Mouse (Mus musculus): ENCODE results near the gene Cd300a. TPM values are rescaled to one million over a fixed set of nuclear protein-coding genes. Genes with fewer than 3 reads are reported as not detected.

The Cd300a gene
- polyA plus RNA-seq, 1 experiment from 2014 or later, result 1.3 TPM

DNA sequence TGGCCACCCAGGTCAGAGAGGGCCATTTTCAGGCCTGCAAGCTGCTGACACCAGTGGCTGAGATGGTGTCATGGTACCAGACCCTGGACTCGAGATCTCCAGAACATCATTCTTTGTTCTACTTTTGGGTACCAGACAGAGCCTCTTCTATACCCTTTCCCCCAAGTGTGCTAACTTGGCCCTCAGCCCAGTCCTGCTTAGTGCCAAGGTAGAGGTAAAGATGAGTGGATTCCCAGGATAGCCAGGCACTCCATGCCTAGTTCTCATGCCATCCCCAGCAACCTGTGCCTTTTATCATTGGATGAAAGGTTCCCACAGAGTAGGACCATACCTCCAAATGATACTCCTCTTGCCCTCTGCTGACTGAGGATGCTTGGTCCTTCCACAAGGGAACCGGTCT lies 18.3 kb upstream of the Cd300a start:
- Histone ChIP-seq H3K36me3 (replicated peaks) (peaks cover 39% of the 10 kb centered on the region), H3K9me3 (no peaks in the 10 kb centered on the region)
- 89% methylated on average over 2 of the region's 2 CpGs for WGBS

DNA sequence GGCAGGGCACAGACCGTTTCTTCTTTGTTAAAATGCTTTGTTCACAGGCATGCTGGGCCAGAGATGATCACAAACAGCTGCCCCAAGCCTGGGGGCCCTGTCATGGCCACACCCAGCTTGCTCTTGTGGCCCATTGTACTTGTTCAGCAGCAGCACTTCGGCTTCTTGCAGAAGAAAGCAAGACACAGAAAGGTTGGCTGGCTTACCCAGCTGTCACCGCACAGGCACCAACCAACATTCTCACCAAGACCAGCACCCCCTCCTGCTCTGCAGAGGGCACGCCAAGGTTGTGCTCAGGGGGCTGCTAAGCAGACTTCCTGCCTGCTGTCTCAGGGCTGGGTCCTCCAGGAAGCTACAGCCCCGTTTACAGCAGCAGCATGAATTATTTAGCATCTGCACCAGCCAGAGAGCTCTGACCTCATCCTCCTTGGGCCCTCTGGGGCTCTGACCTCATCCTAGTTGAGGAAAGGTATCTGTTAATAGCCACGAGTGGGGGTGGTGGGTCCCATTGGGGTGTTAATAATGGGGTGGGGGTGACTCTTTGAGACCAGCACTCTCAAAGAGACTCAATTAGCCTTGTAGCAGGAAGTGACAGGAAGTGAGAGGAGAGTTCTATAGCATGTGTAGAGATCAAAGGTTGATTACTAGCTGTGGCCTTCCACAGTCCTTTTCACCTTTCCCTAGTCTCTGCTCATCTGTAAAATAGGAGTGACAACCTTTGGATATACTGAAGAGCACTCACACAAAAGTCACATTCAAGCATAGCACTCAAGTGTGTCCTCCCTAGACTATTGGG lies 16.6 kb upstream of the Cd300a start:
- DNase-seq (ENCODE audit: extremely low spot score, low spot score), result no peak
- H3K9me3 ChIP-seq, result no peaks in the 10 kb centered on the region

More for the DNA sequence above, 18.3 kb upstream of the Cd300a start:
- DNase-seq (ENCODE audit: extremely low spot score, low spot score), result no peak
- peaks cover 60% of the 10 kb centered on the region for H3K4me1 ChIP-seq
- no peak overlapping the region for H3K27ac ChIP-seq
- no peaks in the 10 kb centered on the region; the same call in 1 of the 2 replicates for H3K27me3 ChIP-seq (ENCODE audit: poor library complexity, severe bottlenecking)
- H3K4me3 ChIP-seq, result no peak overlapping the region

DNA sequence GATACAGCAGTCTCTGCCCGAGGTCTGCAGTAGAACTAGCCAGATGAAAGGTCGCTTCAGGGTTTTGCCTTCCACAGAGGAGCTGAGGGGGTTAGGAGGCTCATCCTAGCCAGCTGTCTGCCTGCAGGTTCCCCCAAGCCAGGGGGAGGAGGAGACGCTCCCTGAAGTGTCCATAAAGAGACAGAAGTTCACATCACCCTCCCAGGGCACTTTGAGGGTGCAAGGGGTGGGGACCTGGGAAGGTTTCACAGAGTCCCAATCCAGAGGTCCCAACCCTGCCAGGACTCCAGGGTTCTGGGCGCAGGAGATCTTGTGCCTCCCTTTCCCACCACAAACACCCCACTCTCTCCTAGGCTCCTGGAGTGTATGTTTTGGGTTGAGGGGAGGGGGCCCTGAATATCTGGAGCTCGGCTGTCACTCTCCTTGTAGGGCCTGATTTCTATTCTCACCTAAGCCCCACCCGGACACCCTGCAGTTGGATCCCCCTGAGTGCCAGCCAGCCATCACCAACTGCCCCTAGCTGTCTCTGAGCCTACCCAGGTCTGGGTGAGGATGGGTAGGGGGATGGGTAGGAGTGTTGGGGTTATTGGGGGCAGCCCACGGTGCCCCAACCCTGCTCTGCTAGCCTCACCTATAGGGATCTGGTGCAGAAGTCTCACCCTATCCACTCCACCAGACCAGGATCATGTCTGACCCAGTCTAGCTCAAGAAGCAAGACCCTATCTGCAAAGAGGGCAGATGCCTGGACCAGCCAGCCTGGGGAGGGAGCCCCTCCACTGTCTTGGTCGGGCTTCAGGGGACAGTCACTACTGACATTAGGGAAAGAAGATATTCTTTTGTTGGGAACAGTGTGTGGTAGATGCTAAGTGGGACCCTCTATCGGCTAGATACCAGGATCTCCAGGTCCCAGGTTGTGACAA lies 15.4 kb upstream of the Cd300a start:
- no peak overlapping the region for H3K4me3 ChIP-seq
- peaks cover 19% of the 10 kb centered on the region for H3K36me3 ChIP-seq (replicated peaks)
- H3K27ac ChIP-seq, result peak overlapping the region; percentile 21
- H3K27me3 ChIP-seq (ENCODE audit: poor library complexity, severe bottlenecking), result no peaks in the 10 kb centered on the region; the same call in 1 of the 2 replicates
- no peaks in the 10 kb centered on the region for H3K9me3 ChIP-seq
- WGBS, result 59% methylated on average over 9 of the region's 9 CpGs
- peaks cover 56% of the 10 kb centered on the region for H3K4me1 ChIP-seq
- no peak for DNase-seq (ENCODE audit: extremely low spot score, low spot score)

More for the DNA sequence above, 16.6 kb upstream of the Cd300a start:
- peaks cover 24% of the 10 kb centered on the region for H3K36me3 ChIP-seq (replicated peaks)
- no peaks in the 10 kb centered on the region; the same call in 1 of the 2 replicates for H3K27me3 ChIP-seq (ENCODE audit: poor library complexity, severe bottlenecking)
- WGBS, result 41% methylated on average over 6 of the region's 6 CpGs
- H3K4me3 ChIP-seq, result no peak overlapping the region; the same call in 1 of the 2 replicates
- H3K4me1 ChIP-seq, result peaks cover 56% of the 10 kb centered on the region
- peak overlapping the region; percentile 81 for H3K27ac ChIP-seq

DNA sequence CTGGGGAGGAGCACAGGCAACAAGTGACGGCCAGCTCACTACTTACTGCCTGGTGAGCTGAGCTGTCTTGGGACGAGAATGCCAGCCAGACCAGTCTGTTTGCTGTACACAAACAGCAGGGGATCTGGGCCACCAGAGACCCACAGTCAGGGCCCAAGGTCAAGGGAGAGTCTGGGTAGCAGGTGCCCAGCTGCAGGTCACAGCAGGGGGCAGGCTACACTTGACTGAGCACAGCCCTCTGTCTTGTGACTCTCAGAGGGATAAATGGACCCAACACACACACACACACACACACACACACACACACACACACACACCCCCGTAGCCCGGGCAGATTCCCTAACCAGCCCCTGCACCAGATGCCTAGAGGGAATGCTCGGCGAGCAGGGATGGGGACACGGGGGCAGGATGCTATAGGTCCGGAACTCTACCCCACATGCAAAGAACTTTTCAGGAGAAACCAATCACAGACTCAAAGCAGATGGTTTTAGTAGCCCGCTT lies 14.5 kb upstream of the Cd300a start:
- Histone ChIP-seq H3K4me1 (peaks cover 56% of the 10 kb centered on the region), H3K27ac (peak overlapping the region; percentile 21; the same call in 1 of the 2 replicates), H3K36me3 (replicated peaks) (peaks cover 15% of the 10 kb centered on the region), H3K4me3 (no peak overlapping the region), H3K27me3 (ENCODE audit: poor library complexity, severe bottlenecking) (no peaks in the 10 kb centered on the region; the same call in 1 of the 2 replicates), H3K9me3 (no peaks in the 10 kb centered on the region)
- WGBS, result 16% methylated on average over 9 of the region's 9 CpGs
- peak; percentile 30 for DNase-seq (ENCODE audit: extremely low spot score, low spot score)

DNA sequence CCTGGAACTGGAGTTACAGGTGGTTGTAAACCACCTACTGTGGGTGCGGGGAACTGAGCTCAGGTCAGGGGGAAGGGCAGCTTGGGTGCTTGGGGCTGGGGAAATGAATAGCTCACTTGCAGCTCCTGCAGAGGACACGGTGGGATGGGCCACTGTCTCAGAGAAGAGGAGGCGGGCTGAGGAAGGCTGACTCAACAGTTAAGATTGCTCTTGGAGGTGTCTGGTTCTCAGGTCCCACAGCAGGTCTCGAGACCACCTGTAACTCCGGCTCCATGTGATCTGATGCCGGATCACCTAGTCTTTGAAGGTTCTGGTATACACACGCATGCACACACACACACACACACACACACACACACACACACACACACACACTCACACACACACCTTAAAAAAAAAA lies 13.7 kb upstream of the Cd300a start:
- Histone ChIP-seq H3K27ac (peak overlapping the region; percentile 21; the same call in 1 of the 2 replicates), H3K4me1 (peaks cover 56% of the 10 kb centered on the region), H3K9me3 (no peaks in the 10 kb centered on the region), H3K36me3 (replicated peaks) (peaks cover 7% of the 10 kb centered on the region), H3K4me3 (no peak overlapping the region), H3K27me3 (ENCODE audit: poor library complexity, severe bottlenecking) (no peaks in the 10 kb centered on the region; the same call in 1 of the 2 replicates)
- WGBS, result 39% methylated on average over 7 of the region's 7 CpGs
- DNase-seq (ENCODE audit: extremely low spot score, low spot score), result no peak

DNA sequence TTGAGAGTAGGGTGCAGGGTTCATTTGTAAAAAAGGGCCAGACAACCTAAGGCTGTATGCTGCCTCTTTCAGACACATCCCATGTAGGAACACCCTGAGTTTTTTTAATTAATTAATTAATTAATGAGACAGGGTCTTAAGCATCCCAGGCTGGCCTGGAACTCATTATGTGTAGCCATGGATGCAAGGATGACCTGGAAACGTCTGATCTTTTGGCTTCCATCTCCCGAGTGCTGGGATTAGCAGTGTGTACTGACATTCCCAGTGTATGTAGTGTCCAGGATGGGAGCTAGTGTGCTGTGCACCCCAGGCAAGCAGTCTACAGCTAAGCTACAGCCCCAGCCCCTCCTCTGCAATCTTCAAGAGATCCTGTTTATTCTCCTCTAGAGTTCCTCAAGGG lies 13.2 kb upstream of the Cd300a start:
- Histone ChIP-seq H3K9me3 (no peaks in the 10 kb centered on the region), H3K4me1 (peaks cover 56% of the 10 kb centered on the region), H3K36me3 (replicated peaks) (peaks cover 4% of the 10 kb centered on the region; the same call in 1 of the 2 replicates), H3K4me3 (no peak overlapping the region), H3K27ac (no peak overlapping the region), H3K27me3 (ENCODE audit: poor library complexity, severe bottlenecking) (no peaks in the 10 kb centered on the region; the same call in 1 of the 2 replicates)
- 43% methylated on average over 2 of the region's 2 CpGs for WGBS
- DNase-seq (ENCODE audit: extremely low spot score, low spot score), result no peak

DNA sequence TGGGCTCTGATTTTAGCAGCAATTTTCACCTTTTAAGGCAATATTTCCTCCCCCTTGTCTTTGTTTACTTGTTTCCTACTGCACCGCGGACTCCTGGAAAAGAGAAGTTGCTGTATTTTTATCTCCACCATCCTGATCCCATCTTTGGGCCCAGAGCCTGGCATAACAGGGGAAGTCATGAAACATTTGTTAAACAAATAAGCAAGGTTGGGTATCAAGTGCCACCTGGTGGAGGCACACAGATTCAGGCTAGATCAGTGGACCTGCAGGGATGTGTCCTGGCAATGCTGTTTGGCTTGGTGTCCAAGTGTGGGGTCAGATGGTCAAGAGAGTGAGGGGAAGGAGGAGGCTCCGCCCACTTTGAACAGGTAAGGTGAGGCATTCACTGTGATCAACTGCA lies 12.7 kb upstream of the Cd300a start:
- H3K27ac ChIP-seq, result no peak overlapping the region
- peaks cover 56% of the 10 kb centered on the region for H3K4me1 ChIP-seq
- no peaks in the 10 kb centered on the region for H3K9me3 ChIP-seq
- no peaks in the 10 kb centered on the region; the same call in 1 of the 2 replicates for H3K27me3 ChIP-seq (ENCODE audit: poor library complexity, severe bottlenecking)
- H3K4me3 ChIP-seq, result no peak overlapping the region
- DNase-seq (ENCODE audit: extremely low spot score, low spot score), result peak; percentile 31
- no peaks in the 10 kb centered on the region for H3K36me3 ChIP-seq (replicated peaks)
- WGBS, result 69% methylated on average over 3 of the region's 3 CpGs

DNA sequence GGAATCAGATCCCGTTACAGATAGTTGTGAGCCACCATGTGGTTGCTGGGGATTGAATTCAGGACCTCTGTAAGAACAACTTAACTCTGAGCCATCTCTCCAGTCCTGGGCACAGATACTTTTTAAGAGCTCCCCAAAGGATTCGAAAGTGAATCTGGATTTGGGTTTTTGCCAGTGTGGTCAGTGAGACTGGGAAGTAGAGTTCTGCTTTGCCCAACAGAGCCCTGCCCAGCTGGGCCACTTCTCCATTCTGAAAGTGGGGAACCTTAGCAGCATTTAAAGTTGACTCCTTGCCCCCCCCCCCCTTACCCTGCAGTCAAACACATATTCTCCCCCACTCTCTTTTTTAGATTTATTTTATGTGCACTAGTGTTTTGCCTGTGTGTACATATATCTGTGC lies 10.2 kb upstream of the Cd300a start:
- DNase-seq (ENCODE audit: extremely low spot score, low spot score), result no peak
- no peak overlapping the region for H3K27ac ChIP-seq
- no peaks in the 10 kb centered on the region for H3K27me3 ChIP-seq (ENCODE audit: poor library complexity, severe bottlenecking)
- no peaks in the 10 kb centered on the region for H3K36me3 ChIP-seq (replicated peaks)
- no peaks in the 10 kb centered on the region for H3K9me3 ChIP-seq
- WGBS, result 90% methylated on average over 2 of the region's 2 CpGs
- H3K4me3 ChIP-seq, result no peak overlapping the region
- peaks cover 31% of the 10 kb centered on the region for H3K4me1 ChIP-seq

DNA sequence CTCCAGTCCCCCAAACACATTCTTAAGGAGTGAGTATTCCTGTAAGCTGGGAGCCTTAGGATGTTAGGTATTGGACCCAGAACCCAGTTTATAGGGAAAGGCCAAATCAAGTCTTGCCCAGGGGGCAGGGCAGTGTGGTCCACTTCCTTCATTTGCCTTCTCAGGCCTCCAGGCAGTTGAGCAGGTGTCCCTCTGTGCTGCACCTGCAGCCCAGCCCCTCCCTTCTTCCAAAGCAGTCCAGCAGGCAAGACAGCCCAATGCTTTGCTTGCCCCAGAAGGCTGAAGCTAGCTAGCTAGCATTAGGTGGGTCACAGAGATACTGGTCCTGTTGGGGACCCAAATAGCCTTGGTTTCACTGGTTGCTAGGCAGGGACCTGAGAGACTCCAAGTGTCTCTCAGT lies 9.7 kb upstream of the Cd300a start:
- no peaks in the 10 kb centered on the region for H3K9me3 ChIP-seq
- DNase-seq (ENCODE audit: extremely low spot score, low spot score), result no peak

DNA sequence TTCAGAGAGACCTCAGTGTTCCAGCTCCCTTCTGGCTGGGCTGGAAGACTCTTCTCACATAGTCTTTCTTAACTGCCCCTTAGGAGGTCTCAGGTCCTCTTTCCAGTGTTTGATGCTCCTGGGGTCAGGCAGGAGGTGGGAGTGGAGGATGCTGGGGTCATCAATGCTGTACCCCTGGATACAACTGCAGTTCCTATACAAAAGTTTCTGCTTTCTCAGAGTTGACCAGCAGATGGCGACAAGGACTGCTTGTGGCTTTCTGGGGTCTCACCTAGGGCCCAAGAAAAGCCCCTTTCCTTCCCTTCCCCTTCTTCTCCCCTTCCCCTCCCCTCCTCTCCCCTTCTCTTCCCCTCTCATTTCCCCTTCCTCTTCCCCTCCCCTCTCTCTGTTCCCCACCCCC lies 9.3 kb upstream of the Cd300a start:
- no peaks in the 10 kb centered on the region for H3K27me3 ChIP-seq (ENCODE audit: poor library complexity, severe bottlenecking)
- no peaks in the 10 kb centered on the region for H3K36me3 ChIP-seq (replicated peaks)
- DNase-seq (ENCODE audit: extremely low spot score, low spot score), result no peak
- no peak overlapping the region for H3K4me3 ChIP-seq
- peaks cover 22% of the 10 kb centered on the region for H3K4me1 ChIP-seq
- 0% methylated on average over 1 of the region's 1 CpGs for WGBS
- H3K9me3 ChIP-seq, result no peaks in the 10 kb centered on the region
- H3K27ac ChIP-seq, result no peak overlapping the region

More for the DNA sequence above, 9.7 kb upstream of the Cd300a start:
- Histone ChIP-seq H3K27me3 (ENCODE audit: poor library complexity, severe bottlenecking) (no peaks in the 10 kb centered on the region), H3K4me1 (peaks cover 26% of the 10 kb centered on the region), H3K36me3 (replicated peaks) (no peaks in the 10 kb centered on the region), H3K27ac (no peak overlapping the region), H3K4me3 (no peak overlapping the region)

DNA sequence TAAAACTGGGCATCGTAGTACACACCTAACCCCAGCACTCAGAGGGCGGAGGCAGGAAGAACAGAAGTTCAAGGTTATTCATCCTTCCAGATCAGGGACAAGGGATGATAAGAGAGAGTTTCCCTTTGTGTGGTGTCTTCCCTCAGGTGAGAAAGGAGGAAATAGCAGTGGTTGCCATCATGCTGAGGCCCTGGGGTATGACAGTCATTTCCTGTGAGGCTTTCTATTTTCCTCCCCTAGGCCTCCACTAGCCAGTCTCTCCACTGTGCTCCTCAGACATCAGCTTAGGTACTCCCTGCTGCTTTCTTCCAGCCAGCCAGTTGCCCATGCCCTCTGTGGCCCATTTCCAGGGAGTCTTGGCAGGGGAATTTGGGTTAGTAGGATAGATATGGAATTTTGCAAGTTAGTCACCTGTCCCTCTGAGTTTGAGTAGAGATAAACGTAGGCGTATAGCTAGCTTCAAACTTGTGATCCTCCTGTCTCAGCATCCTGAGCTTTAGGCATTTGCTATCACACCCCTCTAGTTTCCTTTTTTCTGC lies 6.5 kb upstream of the Cd300a start:
- H3K9me3 ChIP-seq, result no peaks in the 10 kb centered on the region
- no peaks in the 10 kb centered on the region for H3K4me1 ChIP-seq
- H3K4me3 ChIP-seq, result no peak overlapping the region
- no peaks in the 10 kb centered on the region for H3K27me3 ChIP-seq (ENCODE audit: poor library complexity, severe bottlenecking)
- DNase-seq (ENCODE audit: extremely low spot score, low spot score), result no peak
- 90% methylated on average over 4 of the region's 4 CpGs for WGBS
- H3K27ac ChIP-seq, result no peak overlapping the region
- no peaks in the 10 kb centered on the region for H3K36me3 ChIP-seq (replicated peaks)

DNA sequence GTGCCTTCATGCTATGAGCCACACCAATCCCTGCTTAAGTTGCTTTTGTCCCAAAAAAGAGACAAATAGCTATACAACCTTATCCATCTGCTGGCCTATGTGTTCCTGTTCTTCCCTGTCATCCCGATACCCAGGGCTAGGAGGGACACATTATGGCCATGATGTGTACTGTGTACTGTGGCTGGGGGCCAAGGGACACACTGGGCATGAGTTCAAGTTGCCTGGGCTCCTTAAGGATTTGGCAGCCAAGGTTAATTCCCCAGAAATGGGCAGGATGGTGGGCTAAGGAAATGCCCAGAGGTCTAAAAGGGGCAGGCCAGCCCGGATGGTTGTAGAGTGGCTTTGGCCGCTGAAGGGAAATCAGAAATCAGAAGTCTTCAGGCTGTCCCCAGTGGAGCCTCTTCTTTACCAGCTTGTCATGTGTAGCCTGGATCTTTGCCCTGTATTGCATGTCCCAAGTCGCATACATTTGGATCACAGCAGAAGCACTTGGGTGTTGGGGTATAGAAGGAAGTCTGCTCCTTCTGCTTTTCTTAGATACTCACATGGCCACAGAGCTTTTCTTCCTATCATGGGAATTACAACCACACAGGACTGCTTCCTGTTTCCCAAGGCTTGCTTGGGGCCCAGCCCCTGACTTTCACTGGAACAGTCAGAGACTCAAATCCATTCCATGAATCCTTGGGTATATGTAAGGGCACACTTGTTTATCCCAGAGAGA lies 5.3 kb upstream of the Cd300a start:
- Histone ChIP-seq H3K36me3 (replicated peaks) (no peaks in the 10 kb centered on the region), H3K27me3 (ENCODE audit: poor library complexity, severe bottlenecking) (no peaks in the 10 kb centered on the region), H3K4me1 (no peaks in the 10 kb centered on the region), H3K9me3 (no peaks in the 10 kb centered on the region), H3K27ac (no peak overlapping the region), H3K4me3 (no peak overlapping the region)
- WGBS, result 93% methylated on average over 4 of the region's 4 CpGs
- DNase-seq (ENCODE audit: extremely low spot score, low spot score), result no peak
